Mouse (Mus musculus): ENCODE results near the gene Htr5b. TPM values are rescaled to one million over a fixed set of nuclear protein-coding genes. Genes with fewer than 3 reads are reported as not detected.

Htr5b gene
- polyA plus RNA-seq, 1 experiment from 2014 or later = not detected

GRCm38 (mm10) chr1:121463806-121464205 is 64.5 kb downstream of the Htr5b start:
- no peaks in the 10 kb centered on the region for H3K9me3 ChIP-seq (ENCODE audit: low read length)
- H3K27me3 ChIP-seq (ENCODE audit: insufficient read depth, low read length) = no peaks in the 10 kb centered on the region
- 79% methylated on average over 7 of the region's 7 CpGs for WGBS (ENCODE audit: insufficient replicate concordance)
- H3K4me3 ChIP-seq (ENCODE audit: low read depth, low read length) = no peak overlapping the region
- H3K27ac ChIP-seq (ENCODE audit: low read depth) = 0 out of 2 replicates have a peak overlapping the region, but pooled peaks have one; percentile 34
- ATAC-seq (no peak), DNase-seq (no peak)
- peaks cover 29% of the 10 kb centered on the region for H3K36me3 ChIP-seq (replicated peaks; ENCODE audit: insufficient read depth, low read length)
- H3K9ac ChIP-seq (replicated peaks) = no peak overlapping the region
- TF ChIP-seq EP300 (IDR thresholded peaks at IDR 0.05; ENCODE audit: low read depth) = no peak
- no peak for TF ChIP-seq CTCF (IDR thresholded peaks at IDR 0.05; ENCODE audit: low read depth)
- peaks cover 2% of the 10 kb centered on the region; the same call in 1 of the 2 replicates for H3K4me1 ChIP-seq (ENCODE audit: insufficient read depth)
- no peak overlapping the region for H3K4me2 ChIP-seq (ENCODE audit: low read depth, low read length)

- DNase-seq = no peak
- H3K9ac ChIP-seq (replicated peaks) = no peak overlapping the region
- H3K4me2 ChIP-seq (ENCODE audit: low read depth, low read length) = no peak overlapping the region
- peaks cover 2% of the 10 kb centered on the region; the same call in 1 of the 2 replicates for H3K4me1 ChIP-seq (ENCODE audit: insufficient read depth)
- 33% methylated on average over 1 of the region's 1 CpGs for WGBS (ENCODE audit: insufficient replicate concordance)
- peak; percentile 44 for ATAC-seq
- H3K4me3 ChIP-seq (ENCODE audit: low read depth, low read length) = no peak overlapping the region
- no peak overlapping the region for H3K27ac ChIP-seq (ENCODE audit: low read depth)
- no peaks in the 10 kb centered on the region for H3K9me3 ChIP-seq (ENCODE audit: low read length)
- H3K27me3 ChIP-seq (ENCODE audit: insufficient read depth, low read length) = no peaks in the 10 kb centered on the region
- TF ChIP-seq EP300 (IDR thresholded peaks at IDR 0.05; ENCODE audit: low read depth) (no peak), CTCF (IDR thresholded peaks at IDR 0.05; ENCODE audit: low read depth) (no peak)
- peaks cover 28% of the 10 kb centered on the region for H3K36me3 ChIP-seq (replicated peaks; ENCODE audit: insufficient read depth, low read length)
Measured at GRCm38 (mm10) chr1:121462643-121463042, 65.6 kb downstream of the Htr5b start.

- Histone ChIP-seq H3K4me3 (ENCODE audit: low read depth, low read length) (no peak overlapping the region), H3K27ac (ENCODE audit: low read depth) (no peak overlapping the region), H3K27me3 (ENCODE audit: insufficient read depth, low read length) (no peaks in the 10 kb centered on the region), H3K9me3 (ENCODE audit: low read length) (no peaks in the 10 kb centered on the region), H3K4me1 (ENCODE audit: insufficient read depth) (peaks cover 2% of the 10 kb centered on the region; the same call in 1 of the 2 replicates), H3K9ac (replicated peaks) (no peak overlapping the region), H3K4me2 (ENCODE audit: low read depth, low read length) (no peak overlapping the region), H3K36me3 (replicated peaks; ENCODE audit: insufficient read depth, low read length) (peaks cover 26% of the 10 kb centered on the region)
- TF ChIP-seq CTCF (IDR thresholded peaks at IDR 0.05; ENCODE audit: low read depth) (no peak), EP300 (IDR thresholded peaks at IDR 0.05; ENCODE audit: low read depth) (no peak)
- WGBS (ENCODE audit: insufficient replicate concordance) = 63% methylated on average over 7 of the region's 7 CpGs
- ATAC-seq (no peak), DNase-seq (no peak)
Measured at GRCm38 (mm10) chr1:121461895-121462294, 66.4 kb downstream of the Htr5b start.

GRCm38 (mm10) chr1:121460077-121460476 is 68.2 kb downstream of the Htr5b start:
- Histone ChIP-seq H3K27ac (ENCODE audit: low read depth) (no peak overlapping the region), H3K9ac (replicated peaks) (no peak overlapping the region), H3K9me3 (ENCODE audit: low read length) (no peaks in the 10 kb centered on the region), H3K4me2 (ENCODE audit: low read depth, low read length) (no peak overlapping the region), H3K27me3 (ENCODE audit: insufficient read depth, low read length) (no peaks in the 10 kb centered on the region), H3K4me1 (ENCODE audit: insufficient read depth) (peaks cover 2% of the 10 kb centered on the region; the same call in 1 of the 2 replicates), H3K36me3 (replicated peaks; ENCODE audit: insufficient read depth, low read length) (peaks cover 23% of the 10 kb centered on the region), H3K4me3 (ENCODE audit: low read depth, low read length) (no peak overlapping the region)
- TF ChIP-seq CTCF (IDR thresholded peaks at IDR 0.05; ENCODE audit: low read depth) = no peak
- no peak for TF ChIP-seq EP300 (IDR thresholded peaks at IDR 0.05; ENCODE audit: low read depth)
- ATAC-seq (no peak), DNase-seq (no peak)
- 76% methylated on average over 6 of the region's 6 CpGs for WGBS (ENCODE audit: insufficient replicate concordance)

Other genes starting within 250 kb of the Htr5b start
- 42.5 and 47.7 TPM in 2 replicates for gene Insig2, start 195.9 kb downstream of the Htr5b start, polyA plus RNA-seq (2015; fragmentation: Nextera tagmentation; extraction: Ambion mirVana)
- 2.9 and 3.1 TPM in 2 replicates for gene Ccdc93, start 97.4 kb downstream of the Htr5b start, polyA plus RNA-seq (2015; fragmentation: Nextera tagmentation; extraction: Ambion mirVana)
- 27.1 and 29.0 TPM in 2 replicates for gene Ddx18, start 39.5 kb upstream of the Htr5b start, polyA plus RNA-seq (2015; fragmentation: Nextera tagmentation; extraction: Ambion mirVana)